Mouse (Mus musculus) neural tube, embryonic 12.5 days (tissue): ENCODE measurements around the gene Glipr1. TPM values are rescaled to one million over a fixed set of nuclear protein-coding genes. Genes with fewer than 3 reads are reported as not detected.
A peak's percentile ranks its signal among the peaks of the same experiment; 100 is the strongest.

Experiments used
- ATAC-seq: fragments of 200-750 bp; cut with Nextera tagmentation; 2 replicates; pipeline ENCODE4 v1.8.0; 2017; ENCODE audit warnings: low read depth, mild to moderate bottlenecking, moderate TSS enrichment, moderate library complexity; ENCODE audit not compliant: low FRiP score
- H3K27ac ChIP-seq: fragments of 300-500 bp; sonication (generic); 2 replicates; pipeline ENCODE4 v1.5.1; 2016
- H3K27me3 ChIP-seq: fragments of 300-500 bp; sonication (generic); replicated peaks from 2 replicates; pipeline ENCODE4 v1.6.1; 2016; ENCODE audit warnings: mild to moderate bottlenecking
- H3K36me3 ChIP-seq: fragments of 300-500 bp; sonication (generic); 2 replicates; pipeline ENCODE4 v1.6.1; 2016; ENCODE audit warnings: mild to moderate bottlenecking
- H3K4me1 ChIP-seq: fragments of 300-500 bp; sonication (generic); 2 replicates; pipeline ENCODE4 v1.6.1; 2016
- H3K4me2 ChIP-seq: fragments of 300-500 bp; sonication (generic); replicated peaks from 2 replicates; pipeline ENCODE4 v1.6.1; 2016; ENCODE audit warnings: mild to moderate bottlenecking
- H3K4me3 ChIP-seq: fragments of 300-500 bp; sonication (generic); 2 replicates; pipeline ENCODE4 v1.5.1; 2016
- H3K9ac ChIP-seq: fragments of 300-500 bp; sonication (generic); 2 replicates; pipeline ENCODE4 v1.6.1; 2016; ENCODE audit warnings: mild to moderate bottlenecking
- H3K9me3 ChIP-seq: fragments of 300-500 bp; sonication (generic); 2 replicates; pipeline ENCODE4 v1.6.1; 2016; ENCODE audit warnings: mild to moderate bottlenecking
- WGBS: fragments of 180-500 bp; shearing (Covaris S2); methylation state at CpG from one replicate; pipeline ENCODE4 v1.1.7; 2016; 5-methylcytosine and 5-hydroxymethylcytosine counted together
- polyA plus RNA-seq: library from polyadenylated mRNA; unstranded; fragments of >200 nt; fragmentation: Nextera tagmentation; extraction: Ambion mirVana; gene quantifications from 2 replicates; pipeline ENCODE4 v1.2.1, GENCODE M21; 2016

Glipr1 gene
- polyA plus RNA-seq, 1 experiment from 2014 or later = 0.76 TPM

DNA sequence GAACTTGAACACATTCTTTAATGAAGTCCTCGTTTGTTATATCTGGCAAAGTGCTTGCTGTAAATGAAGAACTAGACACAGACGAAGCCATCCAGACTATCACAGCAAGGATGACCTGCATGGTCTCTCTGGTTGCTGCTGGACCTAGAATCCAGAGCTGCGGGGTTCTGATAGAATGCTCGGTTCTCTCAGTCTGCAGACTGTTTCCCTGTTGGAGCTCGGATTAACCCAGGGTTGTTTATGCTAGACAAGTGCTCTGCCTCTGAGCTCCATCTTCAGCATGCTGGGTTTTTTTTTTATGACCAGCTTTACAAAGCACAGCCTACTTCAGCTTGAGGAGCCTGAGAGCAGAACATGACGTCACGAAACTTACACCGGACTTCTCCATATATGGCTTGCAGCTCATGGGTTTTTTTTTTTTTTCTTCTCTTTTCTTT lies 5.5 kb downstream of the Glipr1 start:
- no peak for ATAC-seq
- Histone ChIP-seq H3K4me3 (no peak overlapping the region), H3K4me1 (no peaks in the 10 kb centered on the region), H3K27me3 (no peaks in the 10 kb centered on the region), H3K27ac (no peak overlapping the region), H3K9ac (no peak overlapping the region), H3K9me3 (no peaks in the 10 kb centered on the region), H3K4me2 (no peak overlapping the region), H3K36me3 (no peaks in the 10 kb centered on the region)
- WGBS = 81% methylated on average over 8 of the region's 8 CpGs

DNA sequence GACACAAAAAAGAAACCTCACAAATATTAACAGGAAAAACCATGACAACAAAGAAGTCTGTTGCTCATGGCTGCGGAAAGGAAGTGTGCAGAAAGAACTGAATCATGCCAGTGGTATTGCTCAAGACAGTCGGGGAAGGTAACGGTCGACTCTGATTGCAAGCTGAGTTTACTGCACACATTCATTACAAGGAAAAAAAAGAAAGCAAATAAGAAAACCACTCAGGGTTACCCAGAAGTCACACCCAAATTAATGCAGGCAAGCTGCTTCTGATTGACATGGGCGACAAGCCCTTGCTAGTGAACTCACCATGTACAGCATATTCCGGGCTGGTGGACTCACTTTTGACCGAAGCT lies 5.9 kb downstream of the Glipr1 start:
- 93% methylated on average over 7 of the region's 7 CpGs for WGBS
- H3K4me1 ChIP-seq = no peaks in the 10 kb centered on the region
- H3K9ac ChIP-seq = no peak overlapping the region
- H3K36me3 ChIP-seq = no peaks in the 10 kb centered on the region
- H3K27me3 ChIP-seq = no peaks in the 10 kb centered on the region
- H3K4me3 ChIP-seq = no peak overlapping the region
- ATAC-seq = no peak
- H3K9me3 ChIP-seq = no peaks in the 10 kb centered on the region
- no peak overlapping the region for H3K27ac ChIP-seq
- no peak overlapping the region for H3K4me2 ChIP-seq

DNA sequence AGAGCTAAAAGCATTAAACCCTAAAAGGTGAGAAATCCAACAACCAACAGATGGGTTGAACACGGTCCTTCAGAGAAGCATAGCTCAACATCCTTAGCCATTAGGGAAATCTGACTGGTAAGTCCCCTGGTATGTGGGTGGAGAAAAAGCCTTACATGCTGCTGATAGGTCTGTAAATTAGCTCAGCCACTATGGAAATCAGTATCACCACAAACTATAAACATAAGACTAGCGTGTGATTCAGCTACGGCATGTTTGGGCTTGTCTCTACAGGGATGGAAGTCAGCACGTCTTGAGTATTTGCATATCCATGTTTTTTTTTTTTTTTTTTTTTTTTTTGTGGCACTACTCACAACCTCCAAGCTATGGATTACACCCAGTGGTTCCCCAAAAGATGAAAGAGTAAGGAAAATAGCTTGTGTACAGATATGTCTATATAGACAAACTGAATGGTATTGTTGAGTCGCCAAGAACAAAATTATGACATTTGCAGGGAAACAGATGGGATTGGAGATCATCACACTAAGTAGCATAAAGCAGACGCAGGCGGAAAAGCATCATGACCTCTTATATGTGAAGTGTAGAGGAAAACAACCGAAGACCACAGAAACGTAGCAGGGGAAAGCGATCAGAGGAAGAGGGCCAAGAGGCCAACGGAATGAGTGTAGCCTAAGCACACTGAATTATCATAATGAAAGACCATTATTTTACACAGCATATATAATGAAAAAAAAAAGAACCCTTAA lies 6.5 kb downstream of the Glipr1 start:
- WGBS = 88% methylated on average over 11 of the region's 11 CpGs
- Histone ChIP-seq H3K36me3 (no peaks in the 10 kb centered on the region), H3K4me1 (no peaks in the 10 kb centered on the region), H3K27me3 (no peaks in the 10 kb centered on the region), H3K4me2 (no peak overlapping the region), H3K9me3 (no peaks in the 10 kb centered on the region), H3K9ac (no peak overlapping the region), H3K4me3 (no peak overlapping the region), H3K27ac (no peak overlapping the region)
- no peak for ATAC-seq

DNA sequence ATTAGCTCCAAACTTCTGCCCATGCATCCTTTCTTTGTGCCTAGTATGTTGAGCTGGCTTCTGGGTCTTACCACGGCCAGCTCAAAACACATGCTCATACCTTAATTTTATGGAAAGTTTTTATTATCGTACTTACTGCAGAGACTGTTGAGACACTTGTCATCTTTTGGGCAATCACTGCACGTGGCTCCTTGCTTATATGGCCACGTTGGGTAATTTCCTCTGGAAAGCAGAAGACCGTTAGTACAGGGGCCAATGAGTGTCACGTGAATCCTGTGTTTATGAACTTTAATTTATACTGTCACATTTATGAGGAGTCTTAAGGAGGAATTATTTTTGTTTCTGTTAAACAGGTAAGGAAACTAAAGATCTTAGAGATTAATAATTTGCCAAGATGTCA lies 16.0 kb downstream of the Glipr1 start:
- Histone ChIP-seq H3K4me3 (no peak overlapping the region), H3K36me3 (peaks cover 41% of the 10 kb centered on the region), H3K27me3 (no peaks in the 10 kb centered on the region), H3K4me2 (no peak overlapping the region), H3K9ac (no peak overlapping the region), H3K9me3 (no peaks in the 10 kb centered on the region), H3K4me1 (no peaks in the 10 kb centered on the region), H3K27ac (no peak overlapping the region)
- 96% methylated on average over 6 of the region's 6 CpGs for WGBS
- no peak for ATAC-seq

DNA sequence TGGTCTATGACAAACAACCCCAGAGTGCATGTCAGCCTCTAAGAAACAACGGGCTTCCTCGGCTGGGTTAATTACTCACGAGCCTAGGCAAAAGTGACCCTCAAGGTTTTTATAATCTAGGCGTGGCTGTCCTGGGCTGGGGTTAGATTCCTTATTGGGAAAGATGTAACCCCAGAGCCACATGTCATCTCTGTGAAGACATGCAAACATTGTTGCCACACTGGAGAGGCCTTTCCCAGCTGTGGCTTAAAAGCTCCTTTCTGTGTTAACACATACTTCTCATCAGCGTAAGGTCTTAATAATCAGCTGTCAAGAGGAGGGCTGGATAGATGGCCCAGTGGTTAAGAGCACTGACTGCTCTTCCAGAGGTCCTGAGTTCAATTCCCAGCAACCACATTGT lies 19.4 kb downstream of the Glipr1 start:
- no peak overlapping the region for H3K9ac ChIP-seq
- H3K27ac ChIP-seq = no peak overlapping the region
- H3K4me3 ChIP-seq = no peak overlapping the region
- no peak for ATAC-seq
- H3K9me3 ChIP-seq = no peaks in the 10 kb centered on the region
- H3K4me1 ChIP-seq = no peaks in the 10 kb centered on the region
- 90% methylated on average over 5 of the region's 5 CpGs for WGBS
- H3K4me2 ChIP-seq = no peak overlapping the region
- no peaks in the 10 kb centered on the region for H3K27me3 ChIP-seq
- H3K36me3 ChIP-seq = peaks cover 63% of the 10 kb centered on the region

DNA sequence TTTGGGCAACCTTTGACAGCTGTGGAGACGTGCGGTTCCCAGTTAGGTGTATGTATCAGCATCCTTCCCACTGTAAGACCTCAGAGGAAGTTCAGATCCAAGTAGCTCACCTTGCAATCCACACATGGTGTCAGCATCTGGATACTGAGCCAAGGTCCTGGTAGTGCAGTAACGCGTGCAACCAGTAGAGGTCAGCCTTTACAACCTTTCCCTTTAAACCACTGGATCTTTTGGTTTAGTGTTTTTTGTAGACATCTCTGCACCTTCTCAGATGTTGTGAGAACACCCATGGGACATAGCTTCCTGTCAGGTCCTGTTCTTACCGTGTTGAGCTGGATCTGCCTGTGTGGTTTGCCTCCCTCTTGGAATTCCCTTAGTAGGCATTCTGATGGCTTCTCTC lies 24.8 kb downstream of the Glipr1 start:
- H3K27ac ChIP-seq = no peak overlapping the region
- H3K9ac ChIP-seq = no peak overlapping the region
- no peak overlapping the region for H3K4me2 ChIP-seq
- no peak overlapping the region for H3K4me3 ChIP-seq
- peaks cover 8% of the 10 kb centered on the region for H3K4me1 ChIP-seq
- H3K36me3 ChIP-seq = peaks cover 38% of the 10 kb centered on the region
- WGBS = 39% methylated on average over 5 of the region's 5 CpGs
- ATAC-seq = 0 out of 2 replicates have a peak, but pooled peaks have one; percentile 29
- H3K9me3 ChIP-seq = no peaks in the 10 kb centered on the region
- no peaks in the 10 kb centered on the region for H3K27me3 ChIP-seq

DNA sequence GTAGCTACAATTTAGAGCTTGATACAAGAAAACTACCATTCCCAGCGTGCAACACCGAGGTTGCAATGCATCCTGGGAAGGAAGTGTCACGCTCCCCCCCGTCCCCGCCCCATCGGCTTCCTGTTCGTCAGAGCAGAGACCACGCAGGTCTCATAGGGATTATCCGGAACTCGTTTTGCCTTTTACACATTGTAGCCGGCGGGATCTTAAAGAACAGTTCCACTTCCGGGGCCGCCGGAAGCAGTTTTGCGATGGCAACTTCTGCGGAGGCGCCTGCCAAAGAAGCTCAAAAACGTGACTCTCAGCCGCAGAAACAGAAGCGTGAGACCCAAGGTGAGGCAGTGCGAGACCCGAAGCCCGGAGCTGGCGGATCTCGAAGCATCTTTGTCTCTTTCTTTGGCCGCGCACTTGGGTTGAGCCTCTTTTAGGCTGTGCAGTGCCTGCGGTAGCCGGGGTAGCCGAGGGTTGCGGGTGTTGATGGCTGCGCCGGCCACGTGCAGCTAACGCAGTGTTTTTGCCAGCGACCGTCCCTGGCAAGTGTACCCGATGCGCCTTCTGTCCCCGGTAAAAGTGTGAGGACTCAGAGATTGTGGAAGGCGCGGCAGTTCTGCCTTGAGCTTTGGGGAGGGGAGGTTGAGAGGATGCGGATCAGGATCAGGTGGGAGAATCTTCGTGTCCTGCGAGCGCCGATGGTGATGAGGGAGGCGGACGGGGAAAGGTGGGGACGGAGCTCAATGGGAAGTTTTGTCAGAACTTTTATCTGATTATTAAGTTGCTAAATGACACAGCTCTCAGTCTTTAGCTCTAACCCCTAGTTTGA lies 29.7 kb downstream of the Glipr1 start, which contains the start of gene Krr1:
Gene Krr1, plus strand, starts transcription at position 123 of the 820 bp plus-strand sequence.
- 0 out of 2 replicates have a peak, but pooled peaks cover 7% of the 10 kb centered on the region for H3K36me3 ChIP-seq
- H3K4me1 ChIP-seq = peaks cover 8% of the 10 kb centered on the region
- peak; percentile 97 for ATAC-seq
- H3K27ac ChIP-seq = no peak within 1 kb of the TSS
- peak within 1 kb of the TSS; percentile 76 for H3K4me3 ChIP-seq
- peak within 1 kb of the TSS; percentile 76 for H3K9ac ChIP-seq
- no peaks in the 10 kb centered on the region for H3K9me3 ChIP-seq
- H3K27me3 ChIP-seq = no peaks in the 10 kb centered on the region
- WGBS = under 1% methylated on average over 51 of the region's 51 CpGs
- peak within 1 kb of the TSS; percentile 63 for H3K4me2 ChIP-seq

DNA sequence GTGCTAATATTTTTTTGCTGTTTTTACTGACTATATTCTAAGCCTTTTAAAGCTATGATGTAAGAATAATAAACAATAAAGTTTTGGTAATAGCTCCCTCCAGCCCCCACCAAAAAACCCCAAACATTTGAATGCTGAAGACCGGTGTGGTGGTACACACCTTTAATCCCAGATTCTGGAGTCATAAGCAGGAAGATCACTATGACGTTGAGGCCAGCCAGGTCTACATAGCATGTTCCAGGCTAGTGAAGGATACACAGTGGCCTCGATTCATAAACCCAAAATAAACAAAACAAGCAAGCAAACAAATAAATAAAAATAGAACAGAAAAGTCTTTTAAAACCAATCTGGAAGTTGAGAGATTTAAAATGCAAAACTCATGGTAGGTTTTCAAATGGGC lies 30.5 kb downstream of the Glipr1 start:
- WGBS = 91% methylated on average over 3 of the region's 3 CpGs
- Histone ChIP-seq H3K36me3 (0 out of 2 replicates have a peak, but pooled peaks cover 1% of the 10 kb centered on the region), H3K4me2 (no peak overlapping the region), H3K27ac (no peak overlapping the region), H3K9ac (no peak overlapping the region), H3K4me1 (peaks cover 8% of the 10 kb centered on the region), H3K27me3 (no peaks in the 10 kb centered on the region), H3K9me3 (no peaks in the 10 kb centered on the region), H3K4me3 (no peak overlapping the region)
- peak; percentile 56 for ATAC-seq

DNA sequence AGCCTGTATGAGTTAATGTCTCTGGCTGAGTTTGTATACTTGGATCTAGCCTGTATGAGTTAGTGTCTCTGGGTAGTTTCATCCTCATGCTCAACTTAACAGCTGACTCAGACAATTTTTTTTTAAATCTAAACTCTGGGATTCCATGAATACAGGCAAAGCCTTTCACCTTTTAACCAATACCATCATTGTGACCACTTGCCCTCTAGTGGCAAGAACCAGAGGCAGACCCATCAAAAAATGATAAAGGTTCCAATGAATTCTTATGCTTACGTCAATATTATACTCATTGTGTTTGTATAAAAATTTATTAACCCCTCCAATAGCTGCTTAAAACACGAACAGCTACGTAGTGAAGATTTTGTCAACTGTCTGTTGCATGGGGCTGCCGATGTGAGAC lies 36.0 kb downstream of the Glipr1 start:
- H3K9ac ChIP-seq = no peak overlapping the region
- H3K4me2 ChIP-seq = no peak overlapping the region
- H3K4me1 ChIP-seq = no peaks in the 10 kb centered on the region
- no peak for ATAC-seq
- H3K27me3 ChIP-seq = no peaks in the 10 kb centered on the region
- H3K9me3 ChIP-seq = no peaks in the 10 kb centered on the region
- H3K36me3 ChIP-seq = no peaks in the 10 kb centered on the region
- 62% methylated on average over 4 of the region's 4 CpGs for WGBS
- no peak overlapping the region for H3K27ac ChIP-seq
- no peak overlapping the region for H3K4me3 ChIP-seq

DNA sequence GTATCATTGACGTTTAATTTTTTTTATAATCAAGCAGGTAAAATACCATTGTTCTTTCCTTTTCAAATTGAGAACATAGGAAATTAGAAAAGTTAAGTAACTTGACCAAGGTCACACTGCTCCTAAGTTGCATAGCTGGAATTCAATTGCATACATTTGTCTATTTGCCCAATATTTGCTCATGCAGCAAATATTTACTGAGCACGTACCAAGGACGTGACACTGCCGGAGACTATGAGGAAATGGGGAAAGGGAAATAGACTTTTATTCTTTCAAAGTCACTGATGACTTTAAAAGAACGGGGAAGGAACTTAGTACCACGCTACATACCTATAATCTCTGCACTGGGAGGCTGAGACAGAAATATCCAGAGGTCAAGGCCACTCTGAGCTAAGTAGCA lies 42.0 kb downstream of the Glipr1 start:
- no peaks in the 10 kb centered on the region for H3K9me3 ChIP-seq
- H3K4me3 ChIP-seq = no peak overlapping the region
- H3K27me3 ChIP-seq = no peaks in the 10 kb centered on the region
- 87% methylated on average over 6 of the region's 6 CpGs for WGBS
- ATAC-seq = no peak
- H3K9ac ChIP-seq = no peak overlapping the region
- no peak overlapping the region for H3K4me2 ChIP-seq
- H3K4me1 ChIP-seq = no peaks in the 10 kb centered on the region
- no peaks in the 10 kb centered on the region for H3K36me3 ChIP-seq
- H3K27ac ChIP-seq = no peak overlapping the region

DNA sequence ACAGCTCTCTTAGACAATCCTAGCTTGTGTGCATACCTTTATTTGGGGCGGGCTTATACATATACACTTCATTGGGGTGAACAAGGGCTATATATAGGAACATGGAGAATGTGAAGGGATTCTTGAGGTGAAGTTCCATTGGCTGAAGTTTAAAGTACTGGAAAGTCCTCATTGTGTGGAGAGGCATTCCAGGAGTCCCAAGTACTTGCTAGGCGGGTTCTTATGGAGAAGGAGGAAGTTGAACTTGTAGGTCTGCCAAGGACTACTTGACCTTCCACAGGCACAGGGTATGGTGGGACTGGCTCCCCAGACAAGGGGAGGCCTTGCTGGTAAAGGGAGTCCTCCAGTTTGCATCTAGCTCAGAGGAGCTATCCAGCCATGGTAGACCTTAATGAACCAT lies 43.1 kb downstream of the Glipr1 start:
- 85% methylated on average over 2 of the region's 2 CpGs for WGBS
- Histone ChIP-seq H3K36me3 (no peaks in the 10 kb centered on the region), H3K4me3 (no peak overlapping the region), H3K27me3 (no peaks in the 10 kb centered on the region), H3K4me1 (no peaks in the 10 kb centered on the region), H3K9ac (no peak overlapping the region), H3K4me2 (no peak overlapping the region), H3K9me3 (no peaks in the 10 kb centered on the region), H3K27ac (no peak overlapping the region)
- no peak for ATAC-seq

DNA sequence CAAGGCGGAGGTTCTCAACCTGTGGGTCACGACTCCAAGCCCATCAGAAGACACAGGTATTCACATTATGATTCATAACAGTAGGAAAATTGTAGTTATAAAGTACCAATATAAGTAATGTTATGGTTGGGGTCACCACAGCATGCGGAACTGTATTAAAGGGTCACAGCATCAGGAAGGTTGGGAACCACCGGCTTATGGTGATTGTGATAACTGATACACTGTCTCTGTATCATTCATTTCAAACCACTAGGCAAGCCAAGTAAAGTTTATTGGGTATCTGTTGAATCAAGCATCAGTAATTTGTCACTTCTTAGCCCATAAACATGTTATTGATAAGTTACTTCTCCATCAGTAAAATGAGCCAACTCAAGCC lies 44.4 kb downstream of the Glipr1 start:
- Histone ChIP-seq H3K4me3 (no peak overlapping the region), H3K9me3 (no peaks in the 10 kb centered on the region), H3K27me3 (no peaks in the 10 kb centered on the region), H3K4me2 (no peak overlapping the region), H3K27ac (no peak overlapping the region), H3K4me1 (no peaks in the 10 kb centered on the region), H3K36me3 (no peaks in the 10 kb centered on the region), H3K9ac (no peak overlapping the region)
- 40% methylated on average over 4 of the region's 4 CpGs for WGBS
- peak; percentile 31; the same call in 1 of the 2 replicates for ATAC-seq
